Mouse (Mus musculus): ENCODE data around the gene Clrn2. TPM values are rescaled to one million over a fixed set of nuclear protein-coding genes. Genes with fewer than 3 reads are reported as not detected.

The Clrn2 gene
- total RNA-seq, 2 experiments from 2014 or later, result not detected

DNA sequence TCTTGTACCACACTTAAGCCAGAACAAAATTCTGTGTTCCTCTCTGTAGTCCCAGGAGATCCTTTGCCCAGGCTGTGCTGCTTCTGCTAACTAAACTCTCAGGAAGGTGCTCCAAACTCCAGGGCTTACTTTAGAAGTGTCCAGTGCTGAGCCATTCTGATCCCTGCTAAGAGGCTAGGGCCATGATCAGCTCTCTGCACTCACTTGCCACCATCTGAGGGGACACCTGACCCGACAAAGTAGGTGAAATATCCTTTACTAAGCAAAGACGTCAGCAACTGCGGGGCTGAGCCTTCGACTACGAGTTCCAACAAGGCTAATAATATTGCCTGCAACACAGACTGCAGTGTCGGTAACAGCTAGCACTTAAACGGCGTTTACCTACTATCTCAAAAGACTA, 4.3 kb upstream of the Clrn2 start:
- ATAC-seq (replicated peaks; ENCODE audit: low FRiP score, poor library complexity, severe bottlenecking), result no peak

DNA sequence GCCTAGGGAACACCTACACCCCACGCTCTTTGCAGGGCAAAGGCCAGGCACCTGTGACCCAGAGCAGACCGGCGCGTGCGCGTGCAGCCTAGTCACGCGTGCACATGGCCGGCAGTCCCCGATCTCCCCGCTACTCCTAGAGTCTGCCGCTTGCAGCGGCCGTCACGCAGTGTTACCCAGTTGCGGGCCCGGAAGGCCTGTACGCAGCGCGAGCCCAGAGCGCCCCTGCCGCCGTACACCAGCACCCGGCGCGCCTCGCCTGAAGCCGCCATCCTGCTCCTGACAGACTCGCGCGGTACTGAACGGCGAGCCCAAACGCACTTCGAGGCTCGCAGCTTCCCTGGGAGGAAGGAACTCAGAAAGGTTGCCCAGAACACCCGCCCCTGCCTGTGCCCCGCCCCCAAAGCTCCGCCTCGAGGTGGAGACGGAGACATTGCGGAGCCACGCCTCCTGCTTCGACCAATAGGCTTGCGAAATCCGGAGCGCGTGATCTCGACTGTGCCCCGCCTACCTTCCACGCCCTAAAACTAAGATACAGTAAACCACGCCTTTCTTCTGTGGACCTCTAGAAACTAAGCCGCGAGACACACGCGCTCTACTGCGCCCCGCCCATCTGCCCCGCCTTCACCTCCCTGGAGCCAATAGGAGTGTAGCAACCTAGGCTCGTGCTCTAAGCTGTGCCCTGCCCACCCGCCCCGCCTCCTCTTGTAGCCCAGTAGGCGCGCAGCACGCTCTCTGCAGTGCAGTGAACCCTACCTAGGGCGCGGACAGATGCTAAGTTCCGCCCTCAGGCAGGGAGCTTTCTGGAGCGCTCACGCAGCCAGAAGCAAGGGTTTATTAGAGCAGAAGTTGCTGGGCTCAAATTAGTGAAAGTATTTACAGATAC, 3.5 kb upstream of the Clrn2 start, which contains the start of gene Qdpr:
Qdpr (minus strand) TSS at position 406 of the 886 bp plus-strand sequence.
- ATAC-seq (replicated peaks; ENCODE audit: low FRiP score, poor library complexity, severe bottlenecking), result peak; percentile 95

DNA sequence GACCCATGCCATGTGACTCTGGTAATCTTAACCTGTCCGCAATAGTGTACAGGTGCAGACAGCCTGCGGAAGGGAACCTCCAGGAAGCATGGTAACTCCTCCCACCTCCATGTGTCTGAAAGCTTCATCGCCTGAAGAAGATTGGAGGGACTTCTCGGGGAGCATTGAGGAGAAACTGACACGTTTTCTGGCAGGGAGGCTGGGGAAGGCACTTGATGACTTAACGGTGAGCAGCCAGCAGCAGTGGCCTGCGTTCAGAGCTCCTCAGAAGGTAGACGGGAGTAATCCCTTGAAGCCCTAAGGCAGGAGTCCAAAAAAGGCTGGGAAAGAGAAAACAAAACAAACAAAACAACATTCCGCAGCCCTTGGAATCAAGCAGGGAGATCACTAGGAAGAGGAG, 905 bp downstream of the Clrn2 start:
- no peak for ATAC-seq (replicated peaks; ENCODE audit: low FRiP score, poor library complexity, severe bottlenecking)

DNA sequence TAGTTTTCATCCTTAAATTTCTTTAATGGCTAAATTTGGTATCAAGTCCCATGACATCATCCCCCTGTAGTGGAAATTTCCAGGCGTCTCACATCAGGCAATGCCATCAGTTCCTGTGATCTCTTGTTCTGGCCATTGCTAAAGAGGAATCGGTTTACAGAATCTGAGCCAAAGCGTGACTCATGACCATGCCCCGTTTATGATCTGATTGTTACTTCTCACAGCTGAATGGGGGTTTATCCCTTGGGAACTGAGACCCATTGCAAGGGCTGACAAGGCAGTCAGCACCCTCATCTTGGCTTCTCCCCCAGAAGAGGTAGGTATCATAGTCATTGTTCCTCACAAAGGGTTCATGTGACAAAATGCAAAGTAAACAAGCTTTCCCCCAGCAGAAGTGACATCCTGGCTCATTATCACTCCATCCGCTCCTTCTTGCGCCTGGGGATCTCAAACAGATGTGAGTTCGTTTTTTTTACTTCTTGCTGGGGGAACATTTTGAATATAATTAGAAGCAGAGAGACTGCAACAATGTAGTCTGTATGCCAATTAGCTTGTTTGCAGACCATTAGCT, 19.4 kb downstream of the Clrn2 start:
- no peak for ATAC-seq (replicated peaks; ENCODE audit: low FRiP score, poor library complexity, severe bottlenecking)

DNA sequence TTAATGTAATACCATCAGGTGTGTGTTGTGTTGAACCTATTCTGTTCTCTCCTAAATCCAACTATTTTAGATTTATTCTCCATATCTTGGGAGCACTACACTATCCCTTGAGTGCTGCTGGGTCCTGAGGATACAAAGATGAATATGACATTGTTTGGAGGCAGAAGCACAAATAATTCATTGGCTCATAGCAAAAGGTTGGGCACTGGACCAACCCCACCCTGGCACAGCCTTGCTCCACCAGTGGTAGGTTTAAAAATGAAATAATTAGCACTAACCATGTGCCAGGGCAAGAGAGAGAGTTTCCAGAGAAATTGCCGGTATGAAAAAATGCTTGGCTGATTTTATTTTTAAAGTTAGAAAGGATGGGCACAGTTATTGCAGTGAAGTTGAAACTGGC, 20.0 kb downstream of the Clrn2 start:
- ATAC-seq (replicated peaks; ENCODE audit: low FRiP score, poor library complexity, severe bottlenecking), result no peak

DNA sequence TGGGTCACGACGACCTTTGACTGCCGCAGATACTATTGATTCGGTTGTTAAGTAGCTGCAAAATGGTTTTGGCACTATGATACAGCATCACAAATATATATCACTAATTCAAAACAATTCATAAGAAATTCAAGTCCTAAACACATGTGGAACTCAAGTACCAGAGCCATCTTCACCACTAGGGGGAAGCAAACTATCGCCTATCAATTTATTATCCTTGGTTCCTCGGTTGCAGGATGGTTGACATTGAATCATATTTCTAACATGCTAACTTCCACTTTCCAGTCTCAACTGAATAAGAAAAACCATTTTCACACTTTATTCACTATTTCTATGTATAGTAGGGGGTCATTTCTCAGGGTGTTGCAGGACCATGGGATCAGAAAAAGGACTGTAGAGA, 20.7 kb downstream of the Clrn2 start:
- ATAC-seq (replicated peaks; ENCODE audit: low FRiP score, poor library complexity, severe bottlenecking), result no peak

DNA sequence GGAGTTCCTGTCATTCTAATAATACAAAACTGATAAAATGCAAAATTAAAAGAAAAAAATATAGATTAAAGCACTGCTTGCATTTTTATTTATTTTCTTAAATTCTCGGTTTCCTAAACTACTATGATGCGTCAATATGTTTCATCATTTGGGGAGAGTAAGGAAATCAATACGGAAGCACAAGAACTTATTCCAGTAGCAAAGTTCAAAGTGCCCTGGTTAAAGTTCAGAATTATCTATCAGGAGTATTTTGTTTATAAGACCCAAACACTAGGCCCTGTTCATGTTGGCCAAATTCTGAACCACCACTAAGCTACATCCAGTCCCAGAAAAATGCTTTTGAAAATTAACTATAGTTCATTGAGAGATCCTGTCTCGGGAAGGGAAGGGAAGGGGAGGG, 21.2 kb downstream of the Clrn2 start:
- no peak for ATAC-seq (replicated peaks; ENCODE audit: low FRiP score, poor library complexity, severe bottlenecking)

DNA sequence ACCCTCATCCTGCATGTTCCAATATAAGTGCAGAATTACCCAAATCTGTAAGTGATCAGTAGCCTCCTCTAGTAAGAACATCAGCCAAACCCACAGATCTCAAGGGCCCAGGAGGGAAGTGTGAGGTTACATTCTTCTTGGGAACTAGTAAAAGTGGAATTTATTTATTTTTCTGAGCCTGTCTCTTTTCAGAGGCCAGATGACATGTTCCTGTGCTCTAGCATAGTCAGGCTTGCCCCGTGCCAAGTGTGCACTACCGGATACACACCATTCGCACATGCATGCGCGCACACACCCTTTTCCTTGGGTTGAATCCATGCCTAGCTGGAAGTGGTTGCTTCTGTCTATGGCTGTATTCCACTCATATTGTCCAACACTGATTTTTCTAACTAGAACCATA, 22.2 kb downstream of the Clrn2 start:
- no peak for ATAC-seq (replicated peaks; ENCODE audit: low FRiP score, poor library complexity, severe bottlenecking)

DNA sequence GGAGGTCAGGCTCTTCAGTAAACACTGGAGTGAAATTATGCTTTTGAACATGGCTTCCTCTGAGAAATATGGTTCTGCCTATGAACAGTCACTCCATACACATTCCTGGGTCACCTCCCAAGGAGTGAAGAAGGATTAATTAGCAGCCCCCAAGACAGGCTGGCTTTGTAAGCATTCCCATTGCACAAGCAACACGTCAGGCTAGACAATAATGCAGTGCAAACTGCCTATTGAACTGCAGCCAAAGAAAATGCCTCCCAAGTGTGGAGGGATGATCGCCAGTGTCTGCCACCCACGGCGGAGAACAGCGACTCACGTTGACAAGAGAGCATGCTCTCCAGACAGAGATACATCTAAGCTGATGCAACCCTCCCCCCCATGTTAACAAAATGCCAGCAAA, 22.7 kb downstream of the Clrn2 start:
- ATAC-seq (replicated peaks; ENCODE audit: low FRiP score, poor library complexity, severe bottlenecking), result no peak

DNA sequence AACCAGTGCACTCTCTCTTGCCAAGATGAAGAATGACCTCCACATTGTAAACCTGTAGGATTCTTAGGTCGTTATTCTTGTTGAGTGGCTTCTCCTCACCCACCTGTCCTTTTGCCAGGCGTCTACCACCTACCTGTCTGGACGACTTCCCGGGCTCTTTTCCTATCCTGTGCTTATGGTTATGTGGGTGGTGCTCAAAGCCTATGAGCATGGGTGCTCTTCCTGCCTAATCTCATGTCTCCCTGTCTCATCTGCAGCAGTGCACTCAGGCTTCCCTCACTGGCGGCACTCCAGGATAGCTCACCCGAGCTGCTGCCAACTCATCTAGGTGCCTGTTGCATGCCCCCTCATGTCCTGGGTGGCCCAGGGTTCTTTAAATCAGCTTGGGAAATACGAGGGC, 24.1 kb downstream of the Clrn2 start:
- ATAC-seq (replicated peaks; ENCODE audit: low FRiP score, poor library complexity, severe bottlenecking), result no peak

DNA sequence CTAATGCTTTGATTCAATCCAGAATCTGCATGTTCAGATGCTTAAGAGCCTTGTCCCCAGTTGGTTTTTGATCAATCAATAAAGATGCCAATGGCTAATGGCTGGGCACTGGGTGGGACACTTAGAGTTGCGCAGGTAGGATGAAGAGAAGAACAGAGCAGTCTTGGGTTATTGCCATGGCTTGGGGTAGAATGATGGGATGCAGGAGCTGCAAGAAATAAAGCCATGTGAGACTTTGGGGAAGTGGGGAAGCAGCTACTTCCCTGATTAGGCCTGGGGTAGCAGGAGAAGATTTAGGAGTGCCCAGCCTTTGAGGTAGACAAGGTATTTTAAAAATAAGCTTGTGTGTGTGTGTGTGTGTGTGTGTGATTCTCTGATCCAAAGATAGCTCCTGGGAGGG, 26.5 kb downstream of the Clrn2 start:
- ATAC-seq (replicated peaks; ENCODE audit: low FRiP score, poor library complexity, severe bottlenecking), result no peak

DNA sequence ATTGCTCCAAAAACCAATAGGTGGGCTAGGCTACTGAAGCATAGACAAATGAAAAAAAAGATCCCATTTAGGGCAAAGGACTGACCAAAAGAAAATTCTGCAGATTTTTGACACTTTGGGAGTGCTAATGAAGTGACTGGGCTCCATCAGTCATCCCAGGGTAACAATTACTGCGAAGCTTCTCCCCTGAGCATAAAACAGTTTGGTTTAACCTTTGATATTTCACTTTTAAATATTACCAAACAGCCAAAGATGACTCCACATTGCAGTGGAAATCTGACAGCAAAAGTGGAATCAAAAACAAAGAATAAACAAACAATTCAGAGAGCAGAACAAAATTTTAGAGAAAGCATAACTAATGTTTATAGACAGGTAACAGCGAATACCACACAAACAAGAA, 27.6 kb downstream of the Clrn2 start:
- no peak for ATAC-seq (replicated peaks; ENCODE audit: low FRiP score, poor library complexity, severe bottlenecking)

DNA sequence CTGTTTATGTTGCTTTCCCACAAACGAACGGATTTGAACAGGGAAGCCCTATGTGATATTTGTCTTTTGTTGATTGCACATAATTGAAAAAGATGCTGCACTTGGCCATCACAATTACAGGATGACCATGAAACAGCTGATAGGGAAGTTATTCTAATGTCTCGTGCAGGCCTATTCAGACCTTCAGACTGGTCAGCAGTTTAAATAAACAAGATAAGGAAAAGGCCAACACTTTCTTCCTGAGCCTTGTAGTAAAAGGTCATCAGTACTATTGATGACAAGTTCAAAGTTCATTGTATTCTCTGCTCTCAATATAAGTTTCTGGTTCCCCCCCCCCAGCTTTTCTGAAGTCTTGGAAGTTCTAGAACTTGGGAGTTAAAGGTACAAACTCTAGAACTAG, 29.1 kb downstream of the Clrn2 start:
- no peak for ATAC-seq (replicated peaks; ENCODE audit: low FRiP score, poor library complexity, severe bottlenecking)

DNA sequence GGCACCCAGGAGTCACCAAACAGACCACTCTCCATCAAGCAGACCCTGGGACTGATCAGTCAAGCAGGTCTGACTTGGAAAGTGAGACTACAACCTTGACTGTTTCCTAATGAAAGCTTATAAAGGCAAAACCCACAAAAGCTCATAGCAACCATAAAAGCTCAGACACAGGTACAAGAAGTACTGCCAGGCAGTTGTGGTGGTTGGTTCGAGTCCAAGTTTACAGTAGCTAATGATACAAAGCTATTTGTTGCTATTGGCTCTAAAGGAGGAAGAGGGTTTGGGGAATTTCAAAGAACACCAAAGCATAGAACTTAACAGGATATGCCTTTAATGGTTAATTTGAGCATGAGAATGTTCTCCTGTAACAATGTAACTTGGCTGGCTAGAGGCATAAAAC, 30.1 kb downstream of the Clrn2 start:
- no peak for ATAC-seq (replicated peaks; ENCODE audit: low FRiP score, poor library complexity, severe bottlenecking)

DNA sequence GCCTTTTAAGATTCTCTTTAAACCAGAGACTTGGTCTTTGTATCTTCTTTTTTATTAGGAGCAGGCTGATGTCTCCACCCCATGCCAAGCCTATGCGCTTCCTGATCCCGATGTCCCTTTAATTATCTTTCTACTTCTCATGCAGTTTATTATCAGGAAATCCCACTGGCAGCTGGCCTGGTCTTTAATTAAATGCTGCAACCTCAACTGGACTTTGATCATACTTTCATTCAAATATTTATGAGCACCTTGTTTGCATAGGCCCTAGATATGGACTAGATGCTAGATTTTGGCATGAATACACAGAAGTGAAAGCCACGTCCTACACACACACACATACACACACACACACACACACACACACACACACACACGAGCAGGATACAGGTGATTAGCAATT, 38.2 kb downstream of the Clrn2 start:
- ATAC-seq (replicated peaks; ENCODE audit: low FRiP score, poor library complexity, severe bottlenecking), result no peak

DNA sequence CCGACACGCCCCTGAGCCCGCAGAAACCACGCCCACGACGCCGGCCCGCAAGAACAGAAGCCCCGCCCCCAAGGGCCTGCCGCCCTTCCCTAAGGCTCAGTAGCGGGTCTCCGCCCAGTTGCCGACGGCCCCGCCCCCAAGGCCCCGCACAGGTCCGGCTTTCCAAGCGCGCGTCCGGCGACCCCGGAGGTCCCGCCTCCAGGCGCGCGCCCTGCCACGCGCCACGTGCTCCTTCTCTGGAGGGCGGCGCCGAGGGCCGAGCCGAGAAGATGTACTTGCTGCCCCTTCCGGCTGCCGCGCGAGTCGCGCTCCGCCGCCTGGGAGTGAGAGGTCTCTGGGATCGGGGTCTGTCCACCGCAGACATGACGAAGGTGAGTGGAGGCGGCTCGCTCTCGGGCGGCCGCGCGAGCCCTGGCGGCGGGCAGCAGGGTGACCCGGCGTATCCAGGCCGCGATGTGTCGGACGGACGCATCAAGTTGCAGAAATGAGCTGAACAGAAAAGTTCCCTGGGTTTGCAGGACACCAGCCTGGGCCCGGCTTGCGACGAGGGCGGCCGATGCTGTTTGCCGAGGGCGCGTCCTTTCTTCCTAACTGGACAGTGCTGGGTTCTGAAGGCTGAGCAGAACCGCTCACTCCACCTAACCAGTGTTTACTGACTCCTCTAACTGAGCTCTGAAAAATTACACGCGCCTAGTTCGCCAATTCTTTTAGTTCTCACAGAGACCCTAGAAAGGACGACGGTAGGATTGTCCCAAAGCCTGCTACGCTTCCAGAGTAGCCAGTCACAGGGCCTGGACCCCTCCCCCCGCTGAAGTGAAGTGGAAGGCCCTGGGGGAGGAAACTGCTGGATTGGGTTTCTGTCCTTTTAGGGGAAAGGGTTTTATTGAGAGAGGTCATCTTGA, 39.9 kb downstream of the Clrn2 start, which contains the start of gene Lap3:
Lap3 (plus strand) TSS at position 184 of the 902 bp plus-strand sequence.
- peak; percentile 94 for ATAC-seq (replicated peaks; ENCODE audit: low FRiP score, poor library complexity, severe bottlenecking)

DNA sequence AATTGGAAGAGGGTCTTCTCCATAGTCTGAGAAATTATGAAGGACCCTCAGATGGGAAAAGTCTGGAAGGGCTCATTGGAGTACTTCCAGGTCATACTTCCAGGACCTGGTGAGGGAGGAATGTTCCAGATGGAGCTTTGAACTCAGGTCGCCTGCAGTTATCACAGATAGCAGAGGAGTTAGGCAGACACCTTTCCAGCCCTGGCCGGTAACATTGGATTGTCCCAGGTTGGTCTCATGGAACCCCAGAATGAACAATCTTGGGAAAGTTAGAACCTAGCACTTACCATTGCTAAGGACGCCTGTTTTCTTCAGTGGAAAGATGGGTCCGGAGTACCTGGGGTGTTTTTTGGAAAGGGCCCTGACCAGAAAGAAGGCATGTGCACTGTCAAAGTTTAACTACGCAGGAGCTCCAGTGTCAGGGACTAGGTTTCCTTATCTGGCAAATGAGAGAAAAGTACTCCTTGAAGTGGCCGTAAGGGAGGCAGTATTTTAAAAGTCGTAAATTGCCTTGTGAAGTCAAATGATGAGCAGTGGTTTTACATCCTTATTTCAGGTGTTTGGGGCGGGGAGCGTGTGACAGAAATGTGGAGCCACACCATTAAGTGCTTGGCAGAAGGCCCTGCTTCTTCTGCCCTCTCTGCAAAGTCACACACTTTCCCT, 40.7 kb downstream of the Clrn2 start:
- ATAC-seq (replicated peaks; ENCODE audit: low FRiP score, poor library complexity, severe bottlenecking), result no peak

DNA sequence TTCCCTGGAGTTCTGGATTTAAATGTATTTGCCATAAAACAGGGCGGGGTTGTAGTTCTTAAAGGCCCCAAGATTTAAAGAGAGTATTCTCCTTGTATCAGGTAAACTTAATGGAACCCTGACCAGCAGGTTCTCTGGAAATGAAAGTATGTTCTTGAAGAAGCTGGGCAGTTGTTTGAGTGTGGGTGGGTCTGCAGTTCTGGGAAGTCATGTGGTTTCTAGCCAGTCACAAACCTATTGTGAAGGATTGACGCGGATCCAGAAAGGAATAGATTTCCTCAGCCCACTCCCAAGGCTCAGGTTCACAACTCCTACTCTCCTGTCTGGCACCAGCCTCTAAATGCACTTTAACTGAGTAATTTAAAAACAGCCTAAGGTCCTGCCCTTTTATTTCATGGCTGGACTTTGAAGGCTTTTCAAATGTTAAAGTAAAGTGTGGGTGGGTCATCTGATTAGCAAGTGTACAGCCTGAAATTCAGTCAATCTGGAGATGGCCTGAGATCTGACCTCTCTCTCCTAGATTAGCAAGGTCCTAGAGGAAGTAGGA, 42.0 kb downstream of the Clrn2 start:
- ATAC-seq (replicated peaks; ENCODE audit: low FRiP score, poor library complexity, severe bottlenecking), result no peak

DNA sequence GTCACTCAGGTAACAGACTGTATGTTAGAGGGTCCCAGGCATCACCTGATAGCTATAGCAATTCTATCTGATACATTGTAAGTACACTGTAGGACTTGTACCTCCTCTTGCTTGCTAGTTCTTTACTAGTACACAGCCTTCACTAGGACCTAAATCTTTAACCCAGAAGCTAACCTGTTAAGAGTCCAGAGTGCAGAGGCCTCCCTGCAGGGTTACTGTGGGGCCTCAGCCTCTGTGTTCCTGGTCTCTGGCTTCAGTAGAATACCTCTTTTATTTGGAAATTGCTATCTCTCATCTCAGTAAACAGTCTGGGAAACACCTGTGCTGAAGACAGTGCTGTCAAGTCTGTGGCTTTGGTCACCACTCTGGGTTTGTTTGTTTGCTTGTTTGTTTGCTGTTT, 42.5 kb downstream of the Clrn2 start:
- no peak for ATAC-seq (replicated peaks; ENCODE audit: low FRiP score, poor library complexity, severe bottlenecking)

DNA sequence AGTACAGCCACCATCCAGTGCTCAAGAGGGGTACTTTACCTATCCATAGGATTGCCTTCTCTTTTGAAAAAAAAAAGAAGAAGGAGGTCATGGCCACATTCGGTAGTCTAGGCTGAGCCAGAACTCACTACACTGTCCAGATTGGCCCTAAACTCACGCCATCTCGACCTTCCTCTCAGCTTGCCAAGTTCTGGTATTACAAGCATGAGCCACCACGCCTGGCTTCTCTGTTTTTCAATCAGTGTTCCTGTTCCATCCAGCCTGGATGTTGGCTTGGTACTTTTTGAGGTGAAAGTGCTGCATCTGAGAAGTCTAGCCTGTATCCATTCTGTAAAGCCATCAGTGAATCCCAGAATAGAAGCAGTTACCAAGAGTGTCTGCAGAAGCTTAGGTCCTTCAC, 42.9 kb downstream of the Clrn2 start:
- ATAC-seq (replicated peaks; ENCODE audit: low FRiP score, poor library complexity, severe bottlenecking), result no peak
